Mouse (Mus musculus): Measurements from ENCODE around the gene Gng12.

DNA sequence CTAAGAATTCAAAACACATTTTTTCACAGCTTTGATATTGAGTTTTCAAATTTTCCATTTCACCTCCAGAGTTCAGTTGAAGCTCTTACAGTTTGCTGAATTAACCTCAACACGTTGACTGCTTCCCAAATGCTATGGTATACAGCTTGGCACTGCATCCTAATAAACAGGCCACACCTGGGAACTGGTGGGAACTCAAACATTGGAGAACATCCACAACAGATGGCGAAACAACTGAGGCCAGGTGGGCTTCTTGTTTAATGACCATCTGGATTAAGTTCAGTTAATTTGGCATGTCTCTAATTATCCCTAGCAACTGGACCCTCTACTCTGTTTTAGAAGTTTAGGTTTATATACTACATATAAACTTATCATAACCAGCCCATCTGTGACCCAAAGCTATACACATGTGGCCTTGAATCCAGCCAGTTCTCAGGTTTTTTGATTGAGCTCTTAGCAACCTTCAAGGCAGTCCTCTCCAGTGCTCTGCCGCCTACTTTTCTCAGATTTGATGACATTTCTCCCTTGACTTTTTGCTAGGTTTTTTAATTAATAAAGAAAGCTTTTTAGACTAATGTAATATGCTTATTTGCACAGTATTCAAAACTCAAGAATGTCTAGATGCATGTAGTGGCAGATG lies 152.0 kb downstream of the Gng12 start:
- no peak for TF ChIP-seq EP300 (optimal IDR thresholded peaks at IDR 0.05)
- no peak for TF ChIP-seq CTCF (IDR thresholded peaks at IDR 0.05; ENCODE audit: low read depth)

Measured in stomach, postnatal 0 days (tissue).